Comparison of ENCODE assay signal across 9 mouse cellular contexts in genomic region chr13:94284543-94285269, GRCm38 (mm10). TPM values are rescaled to one million over a fixed set of nuclear protein-coding genes. Genes with fewer than 3 reads are reported as not detected.
A peak's percentile ranks its signal among the peaks of the same experiment; 100 is the strongest.
DNase-seq lines count a peak whose midpoint lies in the region; ATAC-seq and TF ChIP-seq lines count a peak whose summit lies in the region.
"Had no signal": no experiment of that assay in that cellular context is flagged by ENCODE, and none has a peak within 500 bp of the region (broad histone marks: within the 10 kb centered on the region; RNA-seq: fewer than 3 reads in every experiment).

No protein-coding gene starts in this region.

- H3K36me3 ChIP-seq in forebrain, embryonic 15.5 days = no peaks in the 10 kb centered on the region
- H3K36me3 ChIP-seq in hindbrain, embryonic 16.5 days (ENCODE audit: control insufficient read depth, insufficient read depth, low read length) = no peaks in the 10 kb centered on the region
- H3K36me3 ChIP-seq in limb, embryonic 14.5 days (ENCODE audit: control insufficient read depth, insufficient read depth, low read length) = no peaks in the 10 kb centered on the region
- no peaks in the 10 kb centered on the region for H3K36me3 ChIP-seq in midbrain, embryonic 11.5 days (ENCODE audit: control insufficient read depth, insufficient read depth, low read length)

- TF ChIP-seq POLR2A in limb, embryonic 14.5 days (IDR thresholded peaks at IDR 0.05; ENCODE audit: borderline replicate concordance, extremely low read depth, insufficient read depth, insufficient read length) = no peak

- peak overlapping the region; percentile 98 for H3K4me3 ChIP-seq in forebrain, embryonic 15.5 days
- peak overlapping the region; percentile 100 for H3K4me3 ChIP-seq in hindbrain, embryonic 16.5 days (ENCODE audit: low read length)
- peak overlapping the region; percentile 96 for H3K4me3 ChIP-seq in limb, embryonic 14.5 days (replicated peaks; ENCODE audit: low read length)
- peak overlapping the region; percentile 94 for H3K4me3 ChIP-seq in midbrain, embryonic 11.5 days (ENCODE audit: low read depth, low read length)

- no peaks in the 10 kb centered on the region for H3K27me3 ChIP-seq in forebrain, embryonic 15.5 days
- H3K27me3 ChIP-seq in hindbrain, embryonic 16.5 days (replicated peaks; ENCODE audit: control insufficient read depth, insufficient read depth, low read length) = no peaks in the 10 kb centered on the region
- no peaks in the 10 kb centered on the region for H3K27me3 ChIP-seq in limb, embryonic 14.5 days (ENCODE audit: control insufficient read depth, insufficient read depth, low read length)
- peaks cover 3% of the 10 kb centered on the region; the same call in 1 of the 2 replicates for H3K27me3 ChIP-seq in midbrain, embryonic 11.5 days (ENCODE audit: control insufficient read depth, insufficient read depth, low read length)

- under 1% methylated on average over 65 of the region's 65 CpGs for WGBS in forebrain, embryonic 15.5 days
- WGBS in hindbrain, embryonic 16.5 days = under 1% methylated on average over 64 of the region's 65 CpGs
- WGBS in limb, embryonic 14.5 days = 1% methylated on average over 57 of the region's 65 CpGs
- WGBS in midbrain, embryonic 11.5 days = 1% methylated on average over 64 of the region's 65 CpGs

- no peaks in the 10 kb centered on the region for H3K9me3 ChIP-seq in forebrain, embryonic 15.5 days
- no peaks in the 10 kb centered on the region for H3K9me3 ChIP-seq in hindbrain, embryonic 16.5 days (ENCODE audit: control insufficient read depth, low read length)
- H3K9me3 ChIP-seq in limb, embryonic 14.5 days (ENCODE audit: control insufficient read depth, low read length) = no peaks in the 10 kb centered on the region
- H3K9me3 ChIP-seq in midbrain, embryonic 11.5 days (ENCODE audit: control insufficient read depth, low read length) = no peaks in the 10 kb centered on the region

- no peak; the same call in 1 of the 2 replicates for ATAC-seq in forebrain, embryonic 15.5 days (replicated peaks)
- ATAC-seq in hindbrain, embryonic 16.5 days = no peak; the same call in 1 of the 2 replicates
- ATAC-seq in limb, embryonic 14.5 days (ENCODE audit: low FRiP score, low read depth) = no peak
- peak; percentile 82 for ATAC-seq in midbrain, embryonic 11.5 days (ENCODE audit: low FRiP score)

- peak overlapping the region; percentile 90 for H3K27ac ChIP-seq in forebrain, embryonic 15.5 days (replicated peaks)
- H3K27ac ChIP-seq in hindbrain, embryonic 16.5 days (ENCODE audit: low read depth, low read length) = peak overlapping the region; percentile 91
- H3K27ac ChIP-seq in limb, embryonic 14.5 days (replicated peaks; ENCODE audit: low read depth, low read length) = peak overlapping the region; percentile 86
- H3K27ac ChIP-seq in midbrain, embryonic 11.5 days (ENCODE audit: low read depth, low read length) = peak overlapping the region; percentile 63; the same call in 1 of the 2 replicates

- peak overlapping the region; percentile 60 for H3K4me2 ChIP-seq in forebrain, embryonic 15.5 days (replicated peaks)
- peak overlapping the region; percentile 90 for H3K4me2 ChIP-seq in hindbrain, embryonic 16.5 days (ENCODE audit: low read length)
- H3K4me2 ChIP-seq in limb, embryonic 14.5 days (replicated peaks; ENCODE audit: low read depth, low read length, severe bottlenecking) = peak overlapping the region; percentile 74
- H3K4me2 ChIP-seq in midbrain, embryonic 11.5 days = peak overlapping the region; percentile 92

- H3K9ac ChIP-seq in forebrain, embryonic 15.5 days (replicated peaks) = peak overlapping the region; percentile 99
- H3K9ac ChIP-seq in hindbrain, embryonic 16.5 days (ENCODE audit: low read depth, low read length) = peak overlapping the region; percentile 99
- H3K9ac ChIP-seq in limb, embryonic 14.5 days (ENCODE audit: low read depth, low read length, severe bottlenecking) = peak overlapping the region; percentile 91
- peak overlapping the region; percentile 88 for H3K9ac ChIP-seq in midbrain, embryonic 11.5 days (ENCODE audit: low read length)

- peak; percentile 37 to 50 for DNase-seq in layer of hippocampus, postnatal 10 days (ENCODE audit: low spot score in 2 of 2)
- no peak for DNase-seq in layer of hippocampus, adult 9-11 months
- peak; percentile 51 to 58 for DNase-seq in cerebellum, adult 18-20 months
- peak; percentile 22 for DNase-seq in limb, embryonic 14.5 days (ENCODE audit: low spot score)
- DNase-seq in midbrain, embryonic 11.5 days (ENCODE audit: low spot score, missing footprints) = peak; percentile 95
- DNase-seq in testis, postnatal 10 days (ENCODE audit: low spot score) = peak; percentile 64

- H3K4me1 ChIP-seq in forebrain, embryonic 15.5 days = peaks cover 24% of the 10 kb centered on the region
- peaks cover 22% of the 10 kb centered on the region for H3K4me1 ChIP-seq in hindbrain, embryonic 16.5 days (ENCODE audit: control insufficient read depth, insufficient read depth, low read depth, low read length)
- peaks cover 13% of the 10 kb centered on the region for H3K4me1 ChIP-seq in limb, embryonic 14.5 days (ENCODE audit: control insufficient read depth, insufficient read depth, low read length)
- 0 out of 2 replicates have a peak, but pooled peaks cover 4% of the 10 kb centered on the region for H3K4me1 ChIP-seq in midbrain, embryonic 11.5 days (ENCODE audit: control insufficient read depth, insufficient read depth, low read length)

RNA-seq across cellular contexts. Expression of gene Scamp1, which starts 1.0 kb away (rescaled TPM):
- 100 to 1,000 TPM; 142 to 170 TPM for total RNA-seq in layer of hippocampus, postnatal 10 days (2021)
- 103 and 111 TPM in 2 replicates for polyA plus RNA-seq in forebrain, embryonic 15.5 days (2015; fragmentation: Nextera tagmentation; extraction: Ambion mirVana)
- 176 and 178 TPM in 2 replicates for polyA plus RNA-seq in hindbrain, embryonic 16.5 days (2015; fragmentation: Nextera tagmentation; extraction: Ambion mirVana)
- 19.5 and 22.7 TPM in 2 replicates for polyA plus RNA-seq in limb, embryonic 14.5 days (2012; rRNA removed)
- polyA plus RNA-seq in limb, embryonic 14.5 days (2014; fragmentation: Nextera tagmentation; extraction: Ambion mirVana) = 26.1 and 27.3 TPM in 2 replicates
- polyA plus RNA-seq in midbrain, embryonic 11.5 days (2014; fragmentation: Nextera tagmentation; extraction: Ambion mirVana) = 34.2 and 42.2 TPM in 2 replicates
- total RNA-seq: MEL had no signal
